Mouse (Mus musculus): ENCODE measurements around the gene Trp53tg5.

Trp53tg5 gene

GRCm38 (mm10) chr2:164449341-164450042 lies 24.0 kb downstream of the Trp53tg5 start:
- DNase-seq (ENCODE audit: low spot score): no peak

- DNase-seq (ENCODE audit: low spot score): no peak
Measured at GRCm38 (mm10) chr2:164448921-164449320, 24.6 kb downstream of the Trp53tg5 start.

GRCm38 (mm10) chr2:164448140-164448539 lies 25.4 kb downstream of the Trp53tg5 start:
- DNase-seq (ENCODE audit: low spot score): no peak

- no peak for DNase-seq (ENCODE audit: low spot score)
Measured at GRCm38 (mm10) chr2:164446086-164446469, 27.4 kb downstream of the Trp53tg5 start.

GRCm38 (mm10) chr2:164445399-164446085 lies 28.0 kb downstream of the Trp53tg5 start:
- DNase-seq (ENCODE audit: low spot score): no peak

GRCm38 (mm10) chr2:164444701-164445100 lies 28.8 kb downstream of the Trp53tg5 start:
- DNase-seq (ENCODE audit: low spot score): no peak

GRCm38 (mm10) chr2:164443460-164444000 lies 30.0 kb downstream of the Trp53tg5 start, which contains the start of gene Sdc4:
TSS of gene Sdc4 (minus strand) at chr2:164443887.
- no peak for DNase-seq (ENCODE audit: low spot score)

GRCm38 (mm10) chr2:164443051-164443437 lies 30.5 kb downstream of the Trp53tg5 start:
- peak; percentile 89 for DNase-seq (ENCODE audit: low spot score)

- no peak for DNase-seq (ENCODE audit: low spot score)
Measured at GRCm38 (mm10) chr2:164442315-164443050, 31.0 kb downstream of the Trp53tg5 start.

GRCm38 (mm10) chr2:164441731-164442130 lies 31.8 kb downstream of the Trp53tg5 start:
- no peak for DNase-seq (ENCODE audit: low spot score)

GRCm38 (mm10) chr2:164441155-164441554 lies 32.4 kb downstream of the Trp53tg5 start:
- no peak for DNase-seq (ENCODE audit: low spot score)

- DNase-seq (ENCODE audit: low spot score): no peak
Measured at GRCm38 (mm10) chr2:164440314-164440713, 33.2 kb downstream of the Trp53tg5 start.

GRCm38 (mm10) chr2:164439001-164439421 lies 34.5 kb downstream of the Trp53tg5 start:
- no peak for DNase-seq (ENCODE audit: low spot score)

GRCm38 (mm10) chr2:164438257-164438656 lies 35.3 kb downstream of the Trp53tg5 start:
- no peak for DNase-seq (ENCODE audit: low spot score)

- DNase-seq (ENCODE audit: low spot score): no peak
Measured at GRCm38 (mm10) chr2:164437710-164438109, 35.8 kb downstream of the Trp53tg5 start.

GRCm38 (mm10) chr2:164436961-164437360 lies 36.6 kb downstream of the Trp53tg5 start:
- no peak for DNase-seq (ENCODE audit: low spot score)

GRCm38 (mm10) chr2:164436215-164436913 lies 37.2 kb downstream of the Trp53tg5 start:
- no peak for DNase-seq (ENCODE audit: low spot score)

GRCm38 (mm10) chr2:164435216-164436090 lies 38.1 kb downstream of the Trp53tg5 start:
- no peak for DNase-seq (ENCODE audit: low spot score)

GRCm38 (mm10) chr2:164434681-164435080 lies 38.8 kb downstream of the Trp53tg5 start:
- DNase-seq (ENCODE audit: low spot score): no peak

- DNase-seq (ENCODE audit: low spot score): no peak
Measured at GRCm38 (mm10) chr2:164433278-164433895, 40.1 kb downstream of the Trp53tg5 start.
